Mouse (Mus musculus): ENCODE results near the gene Lcn6. TPM values are rescaled to one million over a fixed set of nuclear protein-coding genes. Genes with fewer than 3 reads are reported as not detected.
"Not testable (repeated sequence)": the region's sequence is repeated elsewhere in the genome, so short reads cannot be mapped to it uniquely, and the experiment has no call there.

The Lcn6 gene
- polyA plus RNA-seq, 1 experiment from 2014 or later: not detected

- peaks cover 22% of the 10 kb centered on the region for H3K4me1 ChIP-seq
- 82% methylated on average over 2 of the region's 2 CpGs for WGBS
- H3K9me3 ChIP-seq (replicated peaks): no peaks in the 10 kb centered on the region
- no peaks in the 10 kb centered on the region for H3K27me3 ChIP-seq
- H3K27ac ChIP-seq: no peak overlapping the region
- no peak overlapping the region for H3K9ac ChIP-seq
- ATAC-seq: no peak
- no peak overlapping the region for H3K4me3 ChIP-seq
- no peaks in the 10 kb centered on the region for H3K36me3 ChIP-seq (ENCODE audit: poor library complexity, severe bottlenecking)
- peak overlapping the region; percentile 42 for H3K4me2 ChIP-seq
Measured at GRCm38 (mm10) chr2:25708121-25708520, 31.5 kb downstream of the Lcn6 start.

- peaks cover 22% of the 10 kb centered on the region for H3K4me1 ChIP-seq
- not testable (repeated sequence) for H3K4me2 ChIP-seq; H3K9ac ChIP-seq; H3K36me3 ChIP-seq (ENCODE audit: poor library complexity, severe bottlenecking); H3K27ac ChIP-seq; H3K9me3 ChIP-seq (replicated peaks); ATAC-seq; H3K27me3 ChIP-seq; H3K4me3 ChIP-seq
- WGBS: 95% methylated on average over 1 of the region's 1 CpGs
Measured at GRCm38 (mm10) chr2:25709056-25709455, 32.5 kb downstream of the Lcn6 start.

GRCm38 (mm10) chr2:25709791-25710190, 33.2 kb downstream of the Lcn6 start:
- H3K9me3 ChIP-seq (replicated peaks); H3K4me3 ChIP-seq; H3K27me3 ChIP-seq; H3K9ac ChIP-seq; H3K4me2 ChIP-seq; H3K36me3 ChIP-seq (ENCODE audit: poor library complexity, severe bottlenecking); ATAC-seq; H3K27ac ChIP-seq: not testable (repeated sequence)
- H3K4me1 ChIP-seq: peaks cover 22% of the 10 kb centered on the region
- 73% methylated on average over 2 of the region's 2 CpGs for WGBS

- H3K4me1 ChIP-seq: peaks cover 22% of the 10 kb centered on the region
- not testable (repeated sequence) for H3K4me3 ChIP-seq; H3K9me3 ChIP-seq (replicated peaks); H3K27me3 ChIP-seq; H3K4me2 ChIP-seq; ATAC-seq; H3K36me3 ChIP-seq (ENCODE audit: poor library complexity, severe bottlenecking); H3K27ac ChIP-seq; H3K9ac ChIP-seq
- 32% methylated on average over 3 of the region's 3 CpGs for WGBS
Measured at GRCm38 (mm10) chr2:25711641-25712040, 35.1 kb downstream of the Lcn6 start.

GRCm38 (mm10) chr2:25717222-25717621, 40.6 kb downstream of the Lcn6 start:
- Histone ChIP-seq H3K9ac (no peak overlapping the region), H3K4me2 (no peak overlapping the region), H3K27ac (no peak overlapping the region), H3K4me3 (no peak overlapping the region), H3K36me3 (ENCODE audit: poor library complexity, severe bottlenecking) (no peaks in the 10 kb centered on the region), H3K9me3 (replicated peaks) (no peaks in the 10 kb centered on the region), H3K4me1 (no peaks in the 10 kb centered on the region), H3K27me3 (no peaks in the 10 kb centered on the region)
- no peak for ATAC-seq

Other genes with a start within 250 kb of the Lcn6 start
- gene Abca2, start 248.1 kb upstream of the Lcn6 start, polyA plus RNA-seq (2015; fragmentation: Nextera tagmentation; extraction: Ambion mirVana): 5.7 and 8.2 TPM in 2 replicates
- gene Clic3, start 219.9 kb upstream of the Lcn6 start, polyA plus RNA-seq (2015; fragmentation: Nextera tagmentation; extraction: Ambion mirVana): 2.4 and 3.2 TPM in 2 replicates
- 62.0 and 65.9 TPM in 2 replicates for gene Paxx, start 215.7 kb upstream of the Lcn6 start, polyA plus RNA-seq (2015; fragmentation: Nextera tagmentation; extraction: Ambion mirVana)
- gene Ptgds, start 206.7 kb upstream of the Lcn6 start, polyA plus RNA-seq (2015; fragmentation: Nextera tagmentation; extraction: Ambion mirVana): 7.6 and 9.7 TPM in 2 replicates
- not detected in 2 replicates for gene Lcn12, start 182.9 kb upstream of the Lcn6 start, polyA plus RNA-seq (2015; fragmentation: Nextera tagmentation; extraction: Ambion mirVana)
- gene Fbxw5, start 176.0 kb upstream of the Lcn6 start, polyA plus RNA-seq (2015; fragmentation: Nextera tagmentation; extraction: Ambion mirVana): 97.9 and 103 TPM in 2 replicates
- 4.2 and 5.2 TPM in 2 replicates for gene C8g, start 175.1 kb upstream of the Lcn6 start, polyA plus RNA-seq (2015; fragmentation: Nextera tagmentation; extraction: Ambion mirVana)
- 30.9 and 33.3 TPM in 2 replicates for gene Traf2, start 129.8 kb upstream of the Lcn6 start, polyA plus RNA-seq (2015; fragmentation: Nextera tagmentation; extraction: Ambion mirVana)
- gene Edf1, start 118.9 kb upstream of the Lcn6 start, polyA plus RNA-seq (2015; fragmentation: Nextera tagmentation; extraction: Ambion mirVana): 383 and 401 TPM in 2 replicates
- gene Mamdc4, start 101.9 kb upstream of the Lcn6 start, polyA plus RNA-seq (2015; fragmentation: Nextera tagmentation; extraction: Ambion mirVana): 3.1 and 4.2 TPM in 2 replicates
- 179 and 189 TPM in 2 replicates for gene Phpt1, start 101.6 kb upstream of the Lcn6 start, polyA plus RNA-seq (2015; fragmentation: Nextera tagmentation; extraction: Ambion mirVana)
- 2.2 and 3.4 TPM in 2 replicates for gene Ajm1, start 95.0 kb upstream of the Lcn6 start, polyA plus RNA-seq (2015; fragmentation: Nextera tagmentation; extraction: Ambion mirVana)
- 71.7 and 72.5 TPM in 2 replicates for gene Rabl6, start 68.3 kb upstream of the Lcn6 start, polyA plus RNA-seq (2015; fragmentation: Nextera tagmentation; extraction: Ambion mirVana)
- 0.11 and 0.32 TPM in 2 replicates for gene Ccdc183, start 59.1 kb upstream of the Lcn6 start, polyA plus RNA-seq (2015; fragmentation: Nextera tagmentation; extraction: Ambion mirVana)
- 14.3 and 16.2 TPM in 2 replicates for gene Tmem141, start 54.8 kb upstream of the Lcn6 start, polyA plus RNA-seq (2015; fragmentation: Nextera tagmentation; extraction: Ambion mirVana)
- gene Fcna, start 48.8 kb upstream of the Lcn6 start, polyA plus RNA-seq (2015; fragmentation: Nextera tagmentation; extraction: Ambion mirVana): 0.92 and 1.2 TPM in 2 replicates
- gene Lcn8, start 23.7 kb upstream of the Lcn6 start, polyA plus RNA-seq (2015; fragmentation: Nextera tagmentation; extraction: Ambion mirVana): not detected in 2 replicates
- not detected in 2 replicates for gene Lcn5, start 18.8 kb upstream of the Lcn6 start, polyA plus RNA-seq (2015; fragmentation: Nextera tagmentation; extraction: Ambion mirVana)
- not detected in 2 replicates for gene Lcn10, start 5.9 kb downstream of the Lcn6 start, polyA plus RNA-seq (2015; fragmentation: Nextera tagmentation; extraction: Ambion mirVana)
- not detected in 2 replicates for gene Obp2a, start 23.3 kb downstream of the Lcn6 start, polyA plus RNA-seq (2015; fragmentation: Nextera tagmentation; extraction: Ambion mirVana)
- 83.3 and 86.8 TPM in 2 replicates for gene Bmyc, start 30.0 kb downstream of the Lcn6 start, polyA plus RNA-seq (2015; fragmentation: Nextera tagmentation; extraction: Ambion mirVana)
- not detected in 2 replicates for gene Obp2b, start 60.2 kb downstream of the Lcn6 start, polyA plus RNA-seq (2015; fragmentation: Nextera tagmentation; extraction: Ambion mirVana)
- gene Lcn3, start 88.8 kb downstream of the Lcn6 start, polyA plus RNA-seq (2015; fragmentation: Nextera tagmentation; extraction: Ambion mirVana): not detected in 2 replicates
- gene Lcn11, start 100.2 kb downstream of the Lcn6 start, polyA plus RNA-seq (2015; fragmentation: Nextera tagmentation; extraction: Ambion mirVana): not detected in 2 replicates
- not detected in 2 replicates for gene Gm13539, start 105.5 kb downstream of the Lcn6 start, polyA plus RNA-seq (2015; fragmentation: Nextera tagmentation; extraction: Ambion mirVana)
- gene Glt6d1, start 139.1 kb downstream of the Lcn6 start, polyA plus RNA-seq (2015; fragmentation: Nextera tagmentation; extraction: Ambion mirVana): not detected in 2 replicates
- gene Lcn9, start 146.4 kb downstream of the Lcn6 start, polyA plus RNA-seq (2015; fragmentation: Nextera tagmentation; extraction: Ambion mirVana): not detected in 2 replicates
- gene Sohlh1, start 170.5 kb downstream of the Lcn6 start, polyA plus RNA-seq (2015; fragmentation: Nextera tagmentation; extraction: Ambion mirVana): not detected in 2 replicates
- gene Kcnt1, start 186.9 kb downstream of the Lcn6 start, polyA plus RNA-seq (2015; fragmentation: Nextera tagmentation; extraction: Ambion mirVana): 3.2 and 4.5 TPM in 2 replicates